Mouse (Mus musculus): Measurements from ENCODE around the gene Cntnap4.
"Not testable (repeated sequence)": the region's sequence is repeated elsewhere in the genome, so short reads cannot be mapped to it uniquely, and the experiment has no call there.

The Cntnap4 gene

GRCm38 (mm10) chr8:112730583-112731432, 161.0 kb downstream of the Cntnap4 start:
- in situ Hi-C loops (cut with MboI): no loop called here

- in situ Hi-C loops (cut with MboI): no loop called here
Measured at GRCm38 (mm10) chr8:112735575-112735974, 165.7 kb downstream of the Cntnap4 start.

GRCm38 (mm10) chr8:112743331-112743730, 173.5 kb downstream of the Cntnap4 start:
- in situ Hi-C loops (cut with MboI): no loop called here

DNA sequence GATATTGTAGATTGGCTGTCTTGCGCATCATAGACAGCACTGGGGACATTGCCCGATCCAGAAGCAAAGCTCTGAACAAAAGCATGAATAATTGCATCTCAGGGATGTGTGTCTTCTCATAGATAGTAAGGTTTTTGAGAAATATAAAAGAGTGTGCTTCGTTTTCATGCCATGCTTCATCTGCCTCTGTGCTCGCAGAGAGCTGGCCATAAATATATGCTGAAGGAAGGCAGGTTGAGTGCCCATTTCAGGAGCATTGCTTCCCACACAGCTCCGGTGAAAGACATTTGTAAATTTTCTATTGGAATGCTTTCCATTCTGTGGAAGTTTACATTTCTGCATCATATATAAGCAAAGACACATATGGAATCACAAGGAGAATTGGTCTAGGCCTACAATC, 177.5 kb downstream of the Cntnap4 start:
- in situ Hi-C loops (cut with MboI): no loop called here

GRCm38 (mm10) chr8:112755171-112755570, 185.3 kb downstream of the Cntnap4 start:
- in situ Hi-C loops (cut with MboI): no loop called here

DNA sequence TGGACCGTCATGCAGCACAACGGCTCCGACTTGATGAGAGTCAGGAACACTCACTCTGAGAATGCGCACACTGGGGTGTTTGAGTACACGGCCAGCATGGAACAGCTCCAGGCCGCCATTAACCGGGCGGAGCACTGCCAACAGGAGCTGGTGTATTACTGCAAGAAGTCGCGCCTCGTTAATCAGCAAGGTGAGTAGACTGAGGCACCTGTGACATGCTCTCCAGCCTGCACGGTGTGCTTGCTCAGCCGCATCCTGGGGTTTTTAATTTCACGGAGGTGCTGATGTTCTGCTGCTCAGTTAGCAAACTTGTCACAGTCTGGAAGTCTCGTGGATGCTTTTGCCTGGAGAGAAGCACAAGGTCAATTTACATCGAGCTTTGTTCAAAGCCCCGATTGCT, 233.2 kb downstream of the Cntnap4 start:
- in situ Hi-C loops (cut with MboI): no loop called here

DNA sequence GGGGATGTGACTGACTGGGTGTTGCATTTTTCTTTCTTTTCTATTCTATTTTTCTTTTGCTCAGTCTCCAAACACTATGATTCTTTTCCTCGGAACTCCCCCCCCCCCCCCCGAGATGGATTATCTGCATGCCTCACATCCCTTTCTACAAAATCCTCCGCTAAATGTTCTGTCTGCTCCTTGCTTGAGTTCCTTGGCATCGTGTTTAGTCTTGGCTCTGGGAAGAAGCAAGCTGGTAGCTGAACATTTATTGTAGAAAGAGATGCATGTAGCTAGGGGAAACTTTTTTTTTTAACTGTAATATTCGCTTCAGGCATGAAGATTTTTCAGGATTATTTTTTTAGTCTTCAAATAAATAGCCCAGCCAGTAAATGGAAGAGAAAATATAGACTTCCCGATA, 239.5 kb downstream of the Cntnap4 start:
- in situ Hi-C loops (cut with MboI): no loop called here

DNA sequence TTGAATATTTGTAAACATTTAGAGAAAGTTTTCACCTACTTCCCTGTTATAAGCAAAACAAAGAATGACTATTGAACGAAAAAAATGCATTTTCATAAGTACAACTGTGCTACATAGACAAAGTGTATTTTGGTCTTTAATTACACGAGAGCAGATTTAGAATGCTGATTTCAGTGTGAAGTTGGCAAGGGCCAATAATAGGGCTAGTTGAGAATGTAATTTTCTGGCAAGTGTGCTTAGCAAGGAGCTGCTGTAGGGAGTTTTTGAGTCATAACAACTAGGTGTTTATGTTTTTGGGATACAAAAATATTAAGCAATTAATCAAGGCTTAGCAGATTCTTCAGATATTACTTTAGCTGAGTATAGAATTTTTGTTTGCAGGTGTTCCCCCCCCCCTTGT, 271.2 kb downstream of the Cntnap4 start:
- in situ Hi-C loops (cut with MboI): no loop called here

DNA sequence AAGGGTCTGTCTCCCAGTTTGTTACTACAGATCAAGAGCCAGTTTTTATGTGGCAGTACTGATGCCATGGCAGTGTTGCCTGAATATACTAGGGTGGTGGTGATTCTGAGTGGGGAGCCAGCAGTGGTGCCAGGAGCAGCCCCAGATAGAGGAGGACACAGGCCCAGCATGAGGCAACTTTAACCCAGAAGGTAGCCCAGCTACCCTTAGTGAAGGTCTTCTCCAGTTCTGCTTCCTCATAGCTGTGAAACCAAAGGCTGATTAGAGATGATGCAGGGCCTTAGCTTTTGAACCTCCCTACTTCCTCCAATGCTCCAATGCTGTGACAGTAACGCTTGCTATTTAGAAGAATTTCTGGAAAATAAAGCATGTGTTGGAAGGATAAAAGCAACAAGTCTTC, 279.7 kb downstream of the Cntnap4 start:
- in situ Hi-C loops (cut with MboI): not testable (repeated sequence)

DNA sequence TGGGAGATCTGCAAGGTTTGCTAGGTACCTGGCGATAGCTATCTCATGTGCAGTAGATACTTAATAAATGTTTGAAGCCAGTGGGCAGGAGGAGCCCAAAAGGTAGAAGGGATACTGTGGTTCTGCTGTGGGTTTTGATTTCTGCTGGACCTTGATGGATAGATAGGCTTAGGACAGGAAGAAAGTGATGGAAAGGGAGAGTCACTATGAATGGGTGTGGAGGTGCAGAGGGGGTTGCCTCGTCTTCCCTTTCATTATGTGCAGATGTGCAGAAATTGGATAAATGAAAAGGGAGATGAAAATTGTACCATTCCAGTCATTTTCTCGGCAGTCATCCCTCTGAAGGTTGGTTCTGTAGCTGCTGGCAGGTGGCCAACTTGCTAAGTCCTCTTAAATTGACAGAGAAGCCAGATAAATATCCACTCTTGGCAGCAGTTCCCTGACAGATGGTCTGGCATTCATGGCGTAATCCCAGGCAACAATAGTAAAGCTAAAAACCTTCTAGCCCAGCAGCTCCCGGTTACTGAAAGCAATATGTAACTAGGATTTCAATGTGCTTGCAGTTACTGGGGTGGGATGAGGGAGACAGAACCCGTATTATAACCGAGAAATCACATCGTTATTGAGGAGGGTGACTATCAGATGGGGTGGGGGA, 336.7 kb downstream of the Cntnap4 start:
- in situ Hi-C loops (cut with MboI): no loop called here

DNA sequence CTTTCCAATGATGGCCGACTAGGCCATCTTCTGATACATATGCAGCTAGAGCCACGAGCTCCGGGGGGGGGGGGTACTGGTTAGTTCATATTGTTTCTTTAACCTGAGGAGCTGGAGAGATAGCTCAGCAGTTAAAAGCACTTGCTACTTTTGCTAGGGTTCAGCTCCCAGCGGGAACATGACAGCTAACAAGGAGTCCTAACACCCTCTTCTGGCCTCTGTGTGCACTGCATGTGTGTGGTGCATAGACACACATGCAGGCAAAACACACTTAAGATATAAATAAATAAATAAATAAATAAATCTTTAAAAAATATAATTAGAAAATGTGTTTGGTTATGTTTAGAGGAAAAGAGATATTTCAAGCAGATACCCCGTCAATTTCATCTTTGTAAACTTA, 339.7 kb downstream of the Cntnap4 start:
- in situ Hi-C loops (cut with MboI): no loop called here

DNA sequence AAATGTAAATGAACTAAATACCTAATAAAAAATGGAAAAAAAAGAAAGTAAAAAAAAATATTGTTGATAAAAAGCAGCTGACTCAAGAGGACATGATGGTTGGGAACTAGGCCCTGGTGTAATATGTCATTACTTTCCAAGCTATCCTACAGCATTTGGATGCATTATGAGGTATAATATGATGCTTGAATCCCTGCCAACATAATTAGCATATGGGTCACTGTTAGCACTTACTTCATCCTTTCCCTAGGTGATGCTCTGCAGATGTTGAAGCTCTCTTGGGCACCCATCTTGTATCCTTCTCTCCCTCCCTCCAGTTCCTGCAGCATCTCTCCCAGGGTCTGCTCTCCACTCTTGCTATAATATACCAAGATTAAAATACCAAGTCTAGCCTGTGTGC, 341.6 kb downstream of the Cntnap4 start:
- in situ Hi-C loops (cut with MboI): no loop called here

- in situ Hi-C loops (cut with MboI): no loop called here
Measured at GRCm38 (mm10) chr8:112922151-112922550, 352.3 kb downstream of the Cntnap4 start.

DNA sequence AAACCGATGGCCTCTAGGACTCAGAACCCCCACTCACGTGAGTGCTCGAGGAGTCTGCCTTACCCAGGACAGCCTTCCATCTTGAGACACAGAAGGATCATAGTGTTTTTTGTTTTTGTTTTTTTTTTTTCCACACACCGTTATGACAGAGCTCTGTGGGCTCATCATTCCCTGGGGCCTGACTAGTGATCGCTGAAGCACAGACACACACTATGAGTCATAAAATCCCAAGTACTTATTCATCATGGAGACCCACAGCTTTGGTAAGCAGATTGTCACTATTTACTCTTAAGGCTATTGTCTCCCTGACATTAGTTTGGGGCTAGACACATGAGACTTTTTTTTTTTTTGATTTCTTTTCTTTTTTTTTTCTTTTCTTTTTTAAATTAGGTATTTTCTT, 352.9 kb downstream of the Cntnap4 start:
- in situ Hi-C loops (cut with MboI): no loop called here

All from mature B cell (primary cell).